In genomic region chr8:22193432-22194010, GRCm38 (mm10) we compare ENCODE assay signal across 8 mouse cellular contexts. TPM values are rescaled to one million over a fixed set of nuclear protein-coding genes. Genes with fewer than 3 reads are reported as not detected.
DNase-seq lines count a peak whose midpoint lies in the region; ATAC-seq and TF ChIP-seq lines count a peak whose summit lies in the region.

No protein-coding gene starts in this region.

- TF ChIP-seq CTCF in liver, adult 2 months (IDR thresholded peaks at IDR 0.05; ENCODE audit: low read depth, low read length), result no peak

- H3K27me3 ChIP-seq in heart, embryonic 15.5 days, result no peaks in the 10 kb centered on the region
- H3K27me3 ChIP-seq in forebrain, embryonic 14.5 days (replicated peaks; ENCODE audit: control insufficient read depth, insufficient read depth, low read length), result no peaks in the 10 kb centered on the region
- no peaks in the 10 kb centered on the region for H3K27me3 ChIP-seq in liver, adult 2 months (ENCODE audit: control insufficient read depth, insufficient read depth, low read length)

- H3K4me1 ChIP-seq in heart, embryonic 15.5 days (replicated peaks), result peaks cover 11% of the 10 kb centered on the region
- H3K4me1 ChIP-seq in forebrain, embryonic 14.5 days (ENCODE audit: control insufficient read depth, insufficient read depth, low read length), result peaks cover 4% of the 10 kb centered on the region; the same call in 1 of the 2 replicates
- peaks cover 8% of the 10 kb centered on the region; the same call in 1 of the 2 replicates for H3K4me1 ChIP-seq in liver, adult 2 months (ENCODE audit: control insufficient read depth, insufficient read depth, low read length)

- no peaks in the 10 kb centered on the region for H3K9me3 ChIP-seq in heart, embryonic 15.5 days (replicated peaks)
- no peaks in the 10 kb centered on the region for H3K9me3 ChIP-seq in forebrain, embryonic 14.5 days (replicated peaks; ENCODE audit: control insufficient read depth, low read length)

- H3K9ac ChIP-seq in heart, embryonic 15.5 days, result peak overlapping the region; percentile 97
- H3K9ac ChIP-seq in forebrain, embryonic 14.5 days (ENCODE audit: low read length), result peak overlapping the region; percentile 96
- peak overlapping the region; percentile 99 for H3K9ac ChIP-seq in liver, adult 2 months (ENCODE audit: low read depth, low read length)

- TF ChIP-seq POLR2A in liver, adult 2 months (IDR thresholded peaks at IDR 0.05; ENCODE audit: extremely low read depth, insufficient read depth, low read length), result no peak

- H3K4me3 ChIP-seq in heart, embryonic 15.5 days, result peak overlapping the region; percentile 92
- peak overlapping the region; percentile 82 for H3K4me3 ChIP-seq in forebrain, embryonic 14.5 days (ENCODE audit: low read depth, low read length)
- H3K4me3 ChIP-seq in liver, adult 2 months (ENCODE audit: insufficient read depth, low read depth, low read length), result peak overlapping the region; percentile 97

- peak overlapping the region; percentile 100 for H3K27ac ChIP-seq in heart, embryonic 15.5 days
- H3K27ac ChIP-seq in forebrain, embryonic 14.5 days (ENCODE audit: low read depth, low read length), result peak overlapping the region; percentile 93
- peak overlapping the region; percentile 92 for H3K27ac ChIP-seq in liver, adult 2 months (replicated peaks; ENCODE audit: insufficient read depth, low read depth, low read length)

- no peak for DNase-seq in heart, adult 11 months
- DNase-seq in MN1 (ENCODE audit: low spot score), result peak; percentile 14
- DNase-seq in forebrain, embryonic 14.5 days (ENCODE audit: low spot score), result no peak
- DNase-seq in liver, adult 2 months (ENCODE audit: extremely low read depth, low read depth, low spot score), result no peak
- peak; percentile 68 for DNase-seq in naive thymus-derived CD4-positive, alpha-beta T cell, adult 2 months (ENCODE audit: low read depth)
- DNase-seq in layer of hippocampus, adult 8-10 months (ENCODE audit: low spot score in 2 of 2), result no peak
- DNase-seq in frontal cortex, postnatal 36 days (ENCODE audit: low spot score in 2 of 2), result no peak

- no peaks in the 10 kb centered on the region for H3K36me3 ChIP-seq in heart, embryonic 15.5 days
- no peaks in the 10 kb centered on the region for H3K36me3 ChIP-seq in forebrain, embryonic 14.5 days (ENCODE audit: control insufficient read depth, insufficient read depth, low read length)
- no peaks in the 10 kb centered on the region for H3K36me3 ChIP-seq in liver, adult 2 months (ENCODE audit: control insufficient read depth, insufficient read depth, low read length)

- H3K79me2 ChIP-seq in liver, adult 2 months (ENCODE audit: control insufficient read depth, insufficient read depth, low read length), result peaks cover 13% of the 10 kb centered on the region; the same call in 1 of the 2 replicates

- ATAC-seq in heart, embryonic 15.5 days (replicated peaks; ENCODE audit: insufficient number of reproducible peaks, insufficient read depth, low FRiP score, low read depth), result 0 out of 2 replicates have a peak, but pooled peaks have one; percentile 29
- ATAC-seq in forebrain, embryonic 14.5 days, result no peak

- H3K4me2 ChIP-seq in heart, embryonic 15.5 days, result peak overlapping the region; percentile 68
- peak overlapping the region; percentile 73 for H3K4me2 ChIP-seq in forebrain, embryonic 14.5 days (ENCODE audit: low read length)

- WGBS in heart, embryonic 15.5 days, result 13% methylated on average over 12 of the region's 12 CpGs
- 14% methylated on average over 12 of the region's 12 CpGs for WGBS in forebrain, embryonic 14.5 days
- WGBS in liver, adult 2 months, result 13% methylated on average over 12 of the region's 12 CpGs

RNA-seq across cellular contexts. Expression of gene Vps36, which starts 0.9 kb away (rescaled TPM):
- polyA plus RNA-seq in heart, embryonic 15.5 days (2015; fragmentation: Nextera tagmentation; extraction: Ambion mirVana), result 20.5 and 21.7 TPM in 2 replicates
- polyA plus RNA-seq in forebrain, embryonic 14.5 days (2014; fragmentation: Nextera tagmentation; extraction: Ambion mirVana), result 29.1 and 32.8 TPM in 2 replicates
- total RNA-seq in liver, adult 2 months (2014; rRNA removed), result 11.2 and 14.4 TPM in 2 replicates
- polyA plus RNA-seq in liver, adult 2 months (2012; rRNA removed), result 7.0 and 7.8 TPM in 2 replicates
- 10 to 100 TPM; 22.3 to 26.4 (median 24.8) TPM for total RNA-seq in layer of hippocampus, adult 8-10 months (2022)

RNA-seq across cellular contexts. Expression of gene Ckap2, which starts 7.9 kb away (rescaled TPM):
- 30.2 and 31.2 TPM in 2 replicates for polyA plus RNA-seq in heart, embryonic 15.5 days (2015; fragmentation: Nextera tagmentation; extraction: Ambion mirVana)
- 32.0 and 39.1 TPM in 2 replicates for polyA plus RNA-seq in forebrain, embryonic 14.5 days (2014; fragmentation: Nextera tagmentation; extraction: Ambion mirVana)
- total RNA-seq in liver, adult 2 months (2014; rRNA removed), result 0.65 and 1.7 TPM in 2 replicates
- 0.10 and 0.18 TPM in 2 replicates for polyA plus RNA-seq in liver, adult 2 months (2012; rRNA removed)
- total RNA-seq in layer of hippocampus, adult 8-10 months (2022), result under 1 TPM; 0.39 to 0.91 (median 0.84) TPM

RNA-seq across cellular contexts. Expression of gene Nek3, which starts 27.3 kb away (rescaled TPM):
- polyA plus RNA-seq in heart, embryonic 15.5 days (2015; fragmentation: Nextera tagmentation; extraction: Ambion mirVana), result 4.3 and 4.5 TPM in 2 replicates
- polyA plus RNA-seq in forebrain, embryonic 14.5 days (2014; fragmentation: Nextera tagmentation; extraction: Ambion mirVana), result 7.5 and 7.9 TPM in 2 replicates
- 1.1 and 1.5 TPM in 2 replicates for total RNA-seq in liver, adult 2 months (2014; rRNA removed)
- polyA plus RNA-seq in liver, adult 2 months (2012; rRNA removed), result 0.56 and 0.71 TPM in 2 replicates
- total RNA-seq in layer of hippocampus, adult 8-10 months (2022), result 1 to 10 TPM; 2.3 to 3.7 (median 2.4) TPM

RNA-seq across cellular contexts. Expression of gene Thsd1, which starts 33.6 kb away (rescaled TPM):
- 13.2 and 14.3 TPM in 2 replicates for polyA plus RNA-seq in heart, embryonic 15.5 days (2015; fragmentation: Nextera tagmentation; extraction: Ambion mirVana)
- polyA plus RNA-seq in forebrain, embryonic 14.5 days (2014; fragmentation: Nextera tagmentation; extraction: Ambion mirVana), result 6.1 and 7.3 TPM in 2 replicates
- 2.1 and 2.5 TPM in 2 replicates for total RNA-seq in liver, adult 2 months (2014; rRNA removed)
- polyA plus RNA-seq in liver, adult 2 months (2012; rRNA removed), result 1.9 and 2.1 TPM in 2 replicates
- total RNA-seq in layer of hippocampus, adult 8-10 months (2022), result 1 to 10 TPM; 2.9 to 3.5 (median 3.2) TPM

Comparison
In these comparisons a context has a peak if more than half of its experiments do, and no peak if none do; other contexts are left out.
1. DNase-seq: peak in MN1 (single experiment) and naive thymus-derived CD4-positive, alpha-beta T cell, adult 2 months (single experiment); none in heart, adult 11 months (single experiment), forebrain, embryonic 14.5 days (single experiment), liver, adult 2 months (single experiment), layer of hippocampus, adult 8-10 months (0 of 2) and frontal cortex, postnatal 36 days (0 of 2).
2. RNA of gene Ckap2, which starts 7.9 kb away (polyA plus RNA-seq): 32.0 to 39.1 TPM in forebrain, embryonic 14.5 days and 30.2 to 31.2 TPM in heart, embryonic 15.5 days; 0.10 to 0.18 TPM in liver, adult 2 months; every median in the first group is over 10 times any median in the second.
3. Peak in every context shown above with its lines, with median percentiles within 50 percentile points of each other: H3K27ac ChIP-seq, H3K4me3 ChIP-seq and H3K9ac ChIP-seq.